Mouse (Mus musculus) olfactory bulb, adult 2 months (tissue): ENCODE results near the gene Ralgps2. TPM values are rescaled to one million over a fixed set of nuclear protein-coding genes. Genes with fewer than 3 reads are reported as not detected.

Experiments
- H3K27ac ChIP-seq: fragments of 200-500 bp; 2 replicates; pipeline ENCODE4 v1.5.1; 2012; ENCODE audit warnings: low read depth, low read length; ENCODE audit not compliant: insufficient read depth
- H3K4me1 ChIP-seq: fragments of 200-500 bp; 2 replicates; pipeline ENCODE4 v1.6.1; 2012; ENCODE audit warnings: low read length; ENCODE audit not compliant: control insufficient read depth, insufficient read depth
- H3K4me3 ChIP-seq: fragments of 200-500 bp; 2 replicates; pipeline ENCODE4 v1.5.1; 2012; ENCODE audit warnings: mild to moderate bottlenecking, low read depth, low read length, moderate library complexity; ENCODE audit not compliant: insufficient read depth
- CTCF ChIP-seq: fragments of 200-500 bp; IDR thresholded peaks from 2 replicates; pipeline ENCODE4 v1.5.1; 2012; ENCODE audit warnings: low read depth, mild to moderate bottlenecking, low read length, moderate library complexity; ENCODE audit not compliant: insufficient read depth
- POLR2A ChIP-seq: fragments of 200-500 bp; IDR thresholded peaks from 2 replicates; pipeline ENCODE4 v1.6.1; 2012; ENCODE audit warnings: mild to moderate bottlenecking, low read depth, low read length, moderate library complexity; ENCODE audit not compliant: insufficient read depth
- WGBS: fragments of 180-500 bp; shearing (Covaris S2); methylation state at CpG from one replicate; pipeline ENCODE4 v1.1.7; 2018; 5-methylcytosine and 5-hydroxymethylcytosine counted together
- polyA plus RNA-seq: library from polyadenylated mRNA; stranded (reverse); fragments of >200 nt; gene quantifications from 2 replicates; pipeline ENCODE4 v1.2.4, GENCODE M21; 2012; ENCODE audit warnings: low replicate concordance; ENCODE audit not compliant: missing spikeins, insufficient read depth, insufficient read length

Gene Ralgps2
- polyA plus RNA-seq, 1 experiment: not detected

DNA sequence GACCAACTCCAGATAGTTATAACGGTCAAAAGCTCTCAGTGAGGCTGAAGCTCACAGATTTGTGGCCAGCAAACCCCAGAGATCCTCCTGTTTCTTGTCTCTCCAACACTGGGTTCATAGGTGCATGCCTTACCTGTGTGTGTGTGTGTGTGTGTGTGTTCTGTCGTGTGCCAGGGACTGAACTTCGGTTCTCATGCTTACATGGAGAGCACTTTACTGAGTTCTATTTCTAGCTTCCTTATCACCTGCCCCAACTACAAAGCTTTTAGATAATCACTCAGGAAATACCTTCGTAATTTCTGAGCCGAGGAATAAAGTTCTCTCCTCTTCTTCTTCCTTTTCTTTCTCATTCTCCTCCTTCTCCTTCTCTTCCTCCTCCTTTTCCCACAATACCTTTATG is 19.6 kb upstream of the Ralgps2 start:
- no peak overlapping the region for H3K4me3 ChIP-seq
- no peak overlapping the region for H3K27ac ChIP-seq
- no peaks in the 10 kb centered on the region for H3K4me1 ChIP-seq
- TF ChIP-seq POLR2A: no peak
- TF ChIP-seq CTCF: no peak
- WGBS: 87% methylated on average over 5 of the region's 5 CpGs

DNA sequence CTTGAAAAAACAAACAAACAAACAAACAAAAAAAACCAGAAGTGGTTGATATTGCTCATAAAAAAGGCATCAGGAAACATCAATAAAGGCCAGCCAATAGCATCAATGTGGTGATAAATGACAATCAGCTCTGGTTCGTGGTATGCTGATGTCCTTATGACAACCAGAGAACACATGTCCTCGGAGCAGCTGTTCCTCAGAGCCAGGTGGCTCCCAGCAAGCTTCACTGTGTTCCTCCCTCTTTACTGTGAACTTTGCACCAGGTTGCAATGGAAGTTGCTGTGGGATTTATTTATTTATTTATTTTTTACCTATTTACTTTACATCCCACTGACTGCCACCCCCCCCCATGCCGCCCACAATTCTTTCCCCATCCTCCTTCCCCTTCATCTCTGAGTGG is 17.9 kb upstream of the Ralgps2 start:
- no peak for TF ChIP-seq CTCF
- no peak for TF ChIP-seq POLR2A
- WGBS: 95% methylated on average over 3 of the region's 3 CpGs

DNA sequence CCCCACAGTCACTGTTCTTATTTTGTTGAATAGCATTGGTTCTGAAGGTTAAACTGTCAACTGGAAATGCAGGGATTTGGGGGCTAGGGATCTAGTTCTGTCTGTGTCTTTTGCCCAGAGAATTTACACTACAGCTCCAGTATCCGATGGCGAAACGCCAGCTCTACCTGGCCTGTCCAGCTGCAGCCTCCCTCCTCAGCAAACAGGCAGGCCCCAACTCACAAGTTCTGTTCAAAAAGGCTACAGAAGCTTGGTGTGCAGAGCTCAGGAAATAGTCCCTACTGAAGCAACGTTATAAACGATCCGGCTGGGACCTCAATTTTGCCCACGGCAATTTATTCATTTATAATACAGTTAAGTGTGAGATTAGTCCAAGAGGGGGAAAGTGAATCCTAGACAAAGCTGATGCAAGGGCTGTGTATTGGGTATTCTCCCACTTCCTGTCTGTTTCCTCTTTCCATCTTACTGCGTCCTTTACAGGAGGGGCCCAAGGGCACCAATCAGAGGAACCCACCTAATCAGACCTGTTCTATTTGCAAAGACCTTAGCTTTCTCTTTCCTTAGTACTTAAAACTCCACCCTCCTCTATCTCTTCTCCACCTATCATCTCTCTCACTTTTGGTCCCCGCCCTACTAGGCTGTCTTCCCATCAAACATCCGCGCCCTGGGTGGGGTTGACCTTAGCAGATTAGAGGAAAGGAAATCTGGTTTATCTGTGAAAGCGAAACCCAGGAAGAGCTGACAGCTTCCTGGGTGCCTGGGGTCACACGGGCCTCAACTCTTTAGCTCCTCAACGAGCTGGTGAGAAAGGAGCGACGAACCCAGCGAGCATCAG is 16.7 kb upstream of the Ralgps2 start:
- H3K4me1 ChIP-seq: no peaks in the 10 kb centered on the region
- no peak overlapping the region for H3K4me3 ChIP-seq
- TF ChIP-seq POLR2A (no peak), CTCF (no peak)
- H3K27ac ChIP-seq: no peak overlapping the region
- WGBS: 84% methylated on average over 17 of the region's 17 CpGs

More for the DNA sequence above, 17.9 kb upstream of the Ralgps2 start:
- no peaks in the 10 kb centered on the region for H3K4me1 ChIP-seq
- H3K4me3 ChIP-seq: no peak overlapping the region
- H3K27ac ChIP-seq: no peak overlapping the region

DNA sequence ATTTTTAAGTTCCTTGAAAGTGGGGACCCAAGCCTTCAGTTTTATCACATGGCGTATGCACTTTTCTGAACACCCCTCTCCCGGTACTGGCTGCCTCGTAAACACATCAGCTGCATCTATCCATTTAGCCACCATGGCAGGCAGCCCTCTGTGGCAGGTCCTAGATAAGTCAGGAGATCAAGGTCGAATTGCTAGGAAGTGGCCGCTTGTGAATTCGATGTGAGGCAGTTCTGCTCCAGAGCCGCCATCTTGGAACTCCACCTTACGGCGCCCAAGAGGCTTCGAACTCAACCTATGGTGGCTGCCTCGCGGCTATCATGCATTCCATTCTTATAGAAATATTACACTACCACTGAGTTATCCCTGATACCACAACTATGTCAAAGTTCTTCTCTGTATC is 14.8 kb upstream of the Ralgps2 start:
- Histone ChIP-seq H3K27ac (no peak overlapping the region), H3K4me1 (no peaks in the 10 kb centered on the region), H3K4me3 (no peak overlapping the region)
- 96% methylated on average over 12 of the region's 12 CpGs for WGBS
- TF ChIP-seq CTCF (no peak), POLR2A (no peak)

DNA sequence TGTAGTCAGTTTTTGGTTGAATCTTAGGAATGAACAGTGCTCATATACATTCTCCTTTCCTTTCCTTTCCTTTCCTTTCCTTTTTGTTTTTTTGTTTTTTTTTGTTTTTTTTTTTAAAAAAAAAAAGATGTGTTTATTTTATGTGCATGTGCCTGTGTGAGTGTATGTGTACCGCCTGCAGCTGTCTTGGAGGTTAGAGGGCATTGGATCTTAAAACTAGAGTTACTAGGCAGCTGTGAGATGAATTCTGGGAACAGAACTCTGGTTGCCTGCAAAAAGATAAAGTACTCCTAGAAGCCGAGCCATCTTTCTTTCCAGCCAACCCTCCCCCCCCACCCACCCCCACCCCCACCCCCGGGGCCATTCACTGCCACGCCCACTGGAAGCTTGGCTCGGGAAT is 10.9 kb upstream of the Ralgps2 start:
- TF ChIP-seq CTCF (no peak), POLR2A (no peak)
- H3K4me3 ChIP-seq: no peak overlapping the region
- no peak overlapping the region for H3K27ac ChIP-seq
- WGBS: 73% methylated on average over 5 of the region's 5 CpGs
- H3K4me1 ChIP-seq: no peaks in the 10 kb centered on the region

DNA sequence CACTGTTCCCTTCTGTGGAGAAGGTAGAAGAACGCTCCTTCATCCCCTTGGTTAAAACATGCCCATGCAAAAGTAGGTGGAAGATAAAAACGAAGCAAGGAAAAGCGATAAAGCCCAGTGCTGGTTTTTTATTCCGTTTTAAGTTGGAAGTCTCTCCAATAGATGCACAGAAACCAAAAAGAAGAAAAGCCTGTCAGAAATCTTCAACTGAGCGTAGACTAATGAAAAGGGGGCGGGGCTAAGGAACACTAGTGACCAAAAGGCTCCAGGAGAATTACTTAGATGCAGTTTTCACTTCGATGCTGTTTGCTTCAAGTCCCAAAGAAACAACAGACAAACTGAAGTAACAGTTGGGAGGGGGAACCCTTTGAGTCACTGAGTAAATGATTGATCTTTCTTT is 1.2 kb upstream of the Ralgps2 start:
- Histone ChIP-seq H3K4me1 (peaks cover 3% of the 10 kb centered on the region; the same call in 1 of the 2 replicates), H3K4me3 (no peak overlapping the region), H3K27ac (no peak overlapping the region)
- no peak for TF ChIP-seq POLR2A
- no peak for TF ChIP-seq CTCF
- 38% methylated on average over 7 of the region's 7 CpGs for WGBS

DNA sequence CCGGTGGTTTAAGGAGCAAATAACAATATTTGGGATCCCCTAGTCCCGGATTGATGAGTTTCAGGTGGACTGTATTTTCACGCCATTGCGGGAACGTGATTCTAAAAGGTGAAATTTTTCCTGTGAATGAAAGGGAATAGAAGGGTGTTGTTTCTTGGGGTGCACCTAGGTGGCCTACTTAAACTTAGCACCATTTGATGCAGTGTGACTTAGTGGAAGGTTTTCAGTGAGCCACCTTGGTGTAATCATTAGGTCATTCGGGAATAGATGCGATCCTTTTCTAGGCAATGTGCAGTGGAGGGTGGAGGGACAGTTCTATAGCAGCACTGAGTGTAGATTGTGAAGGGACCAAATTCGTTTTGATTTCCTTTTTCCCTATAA is 706 bp upstream of the Ralgps2 start:
- peak overlapping the region; percentile 81 for H3K27ac ChIP-seq
- 4% methylated on average over 8 of the region's 8 CpGs for WGBS

DNA sequence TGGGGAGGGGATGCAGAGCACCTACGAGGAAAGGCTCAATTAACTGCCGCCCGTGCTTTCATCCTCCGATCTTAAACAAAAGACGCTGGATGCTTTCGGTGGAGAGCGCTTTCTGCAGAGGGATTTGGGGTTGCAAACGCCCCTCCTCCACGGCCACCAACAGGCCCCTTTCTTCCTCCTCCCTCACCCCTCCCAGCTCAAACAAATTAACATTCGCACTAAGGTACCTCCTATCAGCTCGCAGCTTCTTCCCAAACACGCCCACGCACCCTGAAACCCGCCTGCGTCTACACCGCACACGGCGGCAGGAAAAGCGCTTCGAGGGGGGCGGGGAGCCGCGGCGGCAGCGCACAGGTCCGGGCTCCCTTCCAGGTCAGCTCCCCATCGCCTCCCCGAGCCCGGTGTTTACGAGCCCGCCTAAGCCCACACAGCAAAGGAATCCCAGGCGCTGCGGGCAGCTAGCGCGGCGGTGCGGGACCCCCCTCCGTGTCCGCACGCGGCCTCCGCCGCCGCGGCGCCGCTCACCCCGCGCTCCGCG is 652 bp downstream of the Ralgps2 start:
- TF ChIP-seq POLR2A: 0 out of 2 replicates have a peak, but pooled peaks have one; percentile 13
- no peak for TF ChIP-seq CTCF
- under 1% methylated on average over 51 of the region's 51 CpGs for WGBS
- H3K4me3 ChIP-seq: peak overlapping the region; percentile 99

More for the DNA sequence above, 706 bp upstream of the Ralgps2 start:
- Histone ChIP-seq H3K4me3 (peak overlapping the region; percentile 99), H3K4me1 (peaks cover 3% of the 10 kb centered on the region; the same call in 1 of the 2 replicates)
- TF ChIP-seq CTCF: no peak
- no peak for TF ChIP-seq POLR2A

DNA sequence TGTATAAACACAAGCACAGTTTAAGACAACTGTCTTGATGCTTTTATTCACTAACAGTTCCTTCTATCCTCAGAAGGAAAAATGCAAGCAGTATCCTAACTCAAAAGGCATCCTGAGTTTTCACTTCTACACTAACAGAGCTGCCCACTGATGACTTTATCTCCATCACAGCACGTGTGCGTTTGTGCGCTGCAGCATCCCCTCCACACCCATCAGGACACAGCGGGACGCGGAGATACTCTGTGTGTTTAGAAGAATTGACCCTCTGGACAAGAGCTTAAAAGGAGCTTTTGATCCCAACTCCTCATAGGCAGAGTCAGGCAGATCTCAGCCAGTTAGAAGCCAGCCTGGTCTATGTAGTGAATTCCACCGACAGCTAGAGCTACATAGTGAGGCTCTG is 2.0 kb downstream of the Ralgps2 start:
- no peak for TF ChIP-seq CTCF
- no peak for TF ChIP-seq POLR2A
- Histone ChIP-seq H3K4me3 (peak overlapping the region; percentile 37; the same call in 1 of the 2 replicates), H3K27ac (no peak overlapping the region), H3K4me1 (peaks cover 10% of the 10 kb centered on the region)
- WGBS: 71% methylated on average over 7 of the region's 7 CpGs

More for the DNA sequence above, 652 bp downstream of the Ralgps2 start:
- peaks cover 3% of the 10 kb centered on the region; the same call in 1 of the 2 replicates for H3K4me1 ChIP-seq
- peak overlapping the region; percentile 81 for H3K27ac ChIP-seq
